Mouse (Mus musculus) heart, embryonic 12.5 days (tissue): ENCODE results near the gene Rnf220. TPM values are rescaled to one million over a fixed set of nuclear protein-coding genes. Genes with fewer than 3 reads are reported as not detected.
A peak's percentile ranks its signal among the peaks of the same experiment; 100 is the strongest.

Experiments used
- ATAC-seq: fragments of 200-750 bp; cut with Nextera tagmentation; 2 replicates; pipeline ENCODE4 v1.8.0; 2017; ENCODE audit warnings: moderate TSS enrichment, moderate library complexity; ENCODE audit not compliant: insufficient number of reproducible peaks, low FRiP score
- H3K27ac ChIP-seq: fragments of 300-500 bp; sonication (generic); 2 replicates; pipeline ENCODE4 v1.5.1; 2016; ENCODE audit warnings: mild to moderate bottlenecking, moderate library complexity; ENCODE audit not compliant: poor library complexity, severe bottlenecking
- H3K27me3 ChIP-seq: fragments of 300-500 bp; sonication (generic); replicated peaks from 2 replicates; pipeline ENCODE4 v1.6.1; 2016; ENCODE audit warnings: mild to moderate bottlenecking, moderate library complexity
- H3K36me3 ChIP-seq: fragments of 300-500 bp; sonication (generic); 2 replicates; pipeline ENCODE4 v1.6.1; 2016; ENCODE audit warnings: mild to moderate bottlenecking, moderate library complexity
- H3K4me1 ChIP-seq: fragments of 300-500 bp; sonication (generic); replicated peaks from 2 replicates; pipeline ENCODE4 v1.6.1; 2016; ENCODE audit warnings: mild to moderate bottlenecking
- H3K4me2 ChIP-seq: fragments of 300-500 bp; sonication (generic); 2 replicates; pipeline ENCODE4 v1.6.1; 2016; ENCODE audit warnings: mild to moderate bottlenecking, moderate library complexity
- H3K4me3 ChIP-seq: fragments of 300-500 bp; sonication (generic); 2 replicates; pipeline ENCODE4 v1.5.1; 2016; ENCODE audit warnings: mild to moderate bottlenecking
- H3K9ac ChIP-seq: fragments of 300-500 bp; sonication (generic); 2 replicates; pipeline ENCODE4 v1.6.1; 2016; ENCODE audit warnings: mild to moderate bottlenecking, moderate library complexity
- H3K9me3 ChIP-seq: fragments of 300-500 bp; sonication (generic); replicated peaks from 2 replicates; pipeline ENCODE4 v1.6.1; 2016; ENCODE audit warnings: mild to moderate bottlenecking, moderate library complexity
- WGBS: fragments of 180-500 bp; shearing (Covaris S2); methylation state at CpG from one replicate; pipeline ENCODE4 v1.1.7; 2016; 5-methylcytosine and 5-hydroxymethylcytosine counted together
- polyA plus RNA-seq: library from polyadenylated mRNA; unstranded; fragments of >200 nt; fragmentation: Nextera tagmentation; extraction: Ambion mirVana; gene quantifications from 2 replicates; pipeline ENCODE4 v1.2.1, GENCODE M21; 2016

Rnf220 gene
- polyA plus RNA-seq, 1 experiment from 2014 or later, result 55.8 TPM

- no peaks in the 10 kb centered on the region for H3K36me3 ChIP-seq
- H3K27me3 ChIP-seq, result peaks cover 5% of the 10 kb centered on the region
- peaks cover 11% of the 10 kb centered on the region for H3K4me1 ChIP-seq
- no peak overlapping the region for H3K4me2 ChIP-seq
- no peak overlapping the region for H3K27ac ChIP-seq
- H3K9me3 ChIP-seq, result no peaks in the 10 kb centered on the region
- no peak for ATAC-seq
- H3K4me3 ChIP-seq, result no peak overlapping the region
- WGBS, result 57% methylated on average over 11 of the region's 11 CpGs
- no peak overlapping the region for H3K9ac ChIP-seq
Measured at GRCm38 (mm10) chr4:117397128-117397527, 99.7 kb downstream of the Rnf220 start.

GRCm38 (mm10) chr4:117393027-117393426 lies 103.8 kb downstream of the Rnf220 start:
- 70% methylated on average over 7 of the region's 7 CpGs for WGBS
- no peaks in the 10 kb centered on the region for H3K36me3 ChIP-seq
- peaks cover 25% of the 10 kb centered on the region for H3K4me1 ChIP-seq
- H3K4me2 ChIP-seq, result no peak overlapping the region
- no peak overlapping the region for H3K27ac ChIP-seq
- H3K9ac ChIP-seq, result no peak overlapping the region
- no peak overlapping the region for H3K4me3 ChIP-seq
- H3K9me3 ChIP-seq, result no peaks in the 10 kb centered on the region
- no peak for ATAC-seq
- H3K27me3 ChIP-seq, result peaks cover 13% of the 10 kb centered on the region

- no peak for ATAC-seq
- H3K4me3 ChIP-seq, result no peak overlapping the region; the same call in 1 of the 2 replicates
Measured at GRCm38 (mm10) chr4:117392391-117392790, 104.5 kb downstream of the Rnf220 start.

GRCm38 (mm10) chr4:117391966-117392365 lies 104.9 kb downstream of the Rnf220 start:
- peaks cover 18% of the 10 kb centered on the region for H3K4me1 ChIP-seq
- peaks cover 13% of the 10 kb centered on the region for H3K27me3 ChIP-seq
- H3K27ac ChIP-seq, result no peak overlapping the region
- no peaks in the 10 kb centered on the region for H3K9me3 ChIP-seq
- ATAC-seq, result peak; percentile 53
- WGBS, result under 1% methylated on average over 9 of the region's 9 CpGs
- H3K4me2 ChIP-seq, result peak overlapping the region; percentile 62
- no peaks in the 10 kb centered on the region for H3K36me3 ChIP-seq
- H3K4me3 ChIP-seq, result peak overlapping the region; percentile 20
- no peak overlapping the region for H3K9ac ChIP-seq

More at GRCm38 (mm10) chr4:117392391-117392790, 104.5 kb downstream of the Rnf220 start:
- WGBS, result 45% methylated on average over 2 of the region's 2 CpGs
- peak overlapping the region; percentile 62 for H3K4me2 ChIP-seq
- H3K9me3 ChIP-seq, result no peaks in the 10 kb centered on the region
- no peak overlapping the region for H3K27ac ChIP-seq
- peaks cover 21% of the 10 kb centered on the region for H3K4me1 ChIP-seq
- H3K9ac ChIP-seq, result no peak overlapping the region
- H3K27me3 ChIP-seq, result peaks cover 13% of the 10 kb centered on the region
- no peaks in the 10 kb centered on the region for H3K36me3 ChIP-seq

- peaks cover 13% of the 10 kb centered on the region for H3K27me3 ChIP-seq
- no peaks in the 10 kb centered on the region for H3K9me3 ChIP-seq
- no peak for ATAC-seq
- no peaks in the 10 kb centered on the region for H3K36me3 ChIP-seq
- peaks cover 18% of the 10 kb centered on the region for H3K4me1 ChIP-seq
- peak overlapping the region; percentile 62 for H3K4me2 ChIP-seq
- WGBS, result 25% methylated on average over 22 of the region's 22 CpGs
- peak overlapping the region; percentile 20 for H3K4me3 ChIP-seq
- H3K27ac ChIP-seq, result no peak overlapping the region; the same call in 1 of the 2 replicates
- no peak overlapping the region for H3K9ac ChIP-seq
Measured at GRCm38 (mm10) chr4:117390850-117391795, 105.7 kb downstream of the Rnf220 start.

GRCm38 (mm10) chr4:117389264-117390054 lies 107.4 kb downstream of the Rnf220 start:
- Histone ChIP-seq H3K4me3 (no peak overlapping the region), H3K36me3 (no peaks in the 10 kb centered on the region), H3K4me1 (peaks cover 18% of the 10 kb centered on the region), H3K9me3 (no peaks in the 10 kb centered on the region), H3K27me3 (peaks cover 16% of the 10 kb centered on the region), H3K9ac (no peak overlapping the region), H3K4me2 (no peak overlapping the region), H3K27ac (no peak overlapping the region)
- ATAC-seq, result no peak
- WGBS, result 67% methylated on average over 14 of the region's 14 CpGs

GRCm38 (mm10) chr4:117385247-117385646 lies 111.6 kb downstream of the Rnf220 start:
- H3K36me3 ChIP-seq, result no peaks in the 10 kb centered on the region
- H3K4me2 ChIP-seq, result no peak overlapping the region
- H3K27ac ChIP-seq, result no peak overlapping the region
- no peaks in the 10 kb centered on the region for H3K4me1 ChIP-seq
- H3K27me3 ChIP-seq, result peaks cover 10% of the 10 kb centered on the region; the same call in 1 of the 2 replicates
- no peak overlapping the region for H3K9ac ChIP-seq
- WGBS, result 87% methylated on average over 1 of the region's 1 CpGs
- ATAC-seq, result no peak
- H3K9me3 ChIP-seq, result no peaks in the 10 kb centered on the region
- H3K4me3 ChIP-seq, result no peak overlapping the region

- 64% methylated on average over 8 of the region's 8 CpGs for WGBS
- no peaks in the 10 kb centered on the region for H3K4me1 ChIP-seq
Measured at GRCm38 (mm10) chr4:117381846-117382245, 115.0 kb downstream of the Rnf220 start.

GRCm38 (mm10) chr4:117380558-117380935 lies 116.3 kb downstream of the Rnf220 start:
- no peak overlapping the region for H3K4me2 ChIP-seq
- no peaks in the 10 kb centered on the region for H3K4me1 ChIP-seq
- 75% methylated on average over 5 of the region's 5 CpGs for WGBS
- H3K9me3 ChIP-seq, result no peaks in the 10 kb centered on the region
- H3K36me3 ChIP-seq, result no peaks in the 10 kb centered on the region
- no peak overlapping the region for H3K27ac ChIP-seq
- ATAC-seq, result no peak
- no peak overlapping the region for H3K4me3 ChIP-seq
- H3K9ac ChIP-seq, result no peak overlapping the region
- H3K27me3 ChIP-seq, result peaks cover 7% of the 10 kb centered on the region; the same call in 1 of the 2 replicates

More at GRCm38 (mm10) chr4:117381846-117382245, 115.0 kb downstream of the Rnf220 start:
- no peak overlapping the region for H3K4me2 ChIP-seq
- H3K36me3 ChIP-seq, result no peaks in the 10 kb centered on the region
- H3K27me3 ChIP-seq, result peaks cover 10% of the 10 kb centered on the region; the same call in 1 of the 2 replicates
- no peaks in the 10 kb centered on the region for H3K9me3 ChIP-seq
- H3K4me3 ChIP-seq, result no peak overlapping the region
- no peak overlapping the region for H3K27ac ChIP-seq
- ATAC-seq, result no peak
- no peak overlapping the region for H3K9ac ChIP-seq

GRCm38 (mm10) chr4:117379803-117380557 lies 116.9 kb downstream of the Rnf220 start:
- no peak overlapping the region for H3K27ac ChIP-seq
- no peak overlapping the region for H3K4me2 ChIP-seq
- no peaks in the 10 kb centered on the region for H3K9me3 ChIP-seq
- no peaks in the 10 kb centered on the region for H3K36me3 ChIP-seq
- H3K4me3 ChIP-seq, result no peak overlapping the region
- no peak for ATAC-seq
- peaks cover 10% of the 10 kb centered on the region for H3K27me3 ChIP-seq
- H3K9ac ChIP-seq, result no peak overlapping the region
- whole genome bisulfite sequencing, result 62% methylated on average over 14 of the region's 14 CpGs
- H3K4me1 ChIP-seq, result 0 out of 2 replicates have a peak, but pooled peaks cover under 1% of the 10 kb centered on the region
